Mouse (Mus musculus): ENCODE measurements around the gene Entpd6.

Entpd6 gene

DNA sequence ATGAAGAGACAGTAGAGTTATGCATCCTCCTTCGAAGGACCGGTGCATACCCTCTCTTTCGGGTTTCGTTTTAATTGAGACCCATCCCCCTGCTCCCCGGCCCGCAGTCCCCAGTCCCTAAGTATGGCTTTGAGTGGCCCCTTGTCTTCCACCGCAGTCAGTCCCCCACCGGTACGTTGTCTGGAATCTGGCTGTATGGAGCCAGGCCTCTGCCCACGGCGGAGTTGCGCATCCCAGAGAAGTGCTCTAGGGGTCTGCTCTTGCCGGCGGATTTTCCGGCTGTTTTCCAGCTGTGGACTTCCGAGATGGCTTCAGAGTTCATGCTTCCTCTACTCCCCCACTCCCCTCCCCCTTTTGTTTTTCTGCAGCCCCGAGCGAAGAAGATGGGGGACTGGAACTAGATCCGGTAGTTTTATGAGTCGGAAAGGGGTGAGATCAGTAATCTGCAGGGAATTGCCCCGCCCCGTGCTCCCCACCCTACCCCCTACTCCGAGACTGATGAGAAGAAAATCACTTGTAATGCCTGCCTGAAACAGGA, 38.5 kb downstream of the Entpd6 start:
- DNase-seq (ENCODE audit: low read depth): peak; percentile 64

GRCm38 (mm10) chr2:150788768-150789550, 40.1 kb downstream of the Entpd6 start:
- peak; percentile 16 for DNase-seq (ENCODE audit: low read depth)

- DNase-seq (ENCODE audit: low read depth): no peak
Observed at GRCm38 (mm10) chr2:150793320-150793719, 44.5 kb downstream of the Entpd6 start.

GRCm38 (mm10) chr2:150798084-150798483, 49.2 kb downstream of the Entpd6 start:
- no peak for DNase-seq (ENCODE audit: low read depth)

DNA sequence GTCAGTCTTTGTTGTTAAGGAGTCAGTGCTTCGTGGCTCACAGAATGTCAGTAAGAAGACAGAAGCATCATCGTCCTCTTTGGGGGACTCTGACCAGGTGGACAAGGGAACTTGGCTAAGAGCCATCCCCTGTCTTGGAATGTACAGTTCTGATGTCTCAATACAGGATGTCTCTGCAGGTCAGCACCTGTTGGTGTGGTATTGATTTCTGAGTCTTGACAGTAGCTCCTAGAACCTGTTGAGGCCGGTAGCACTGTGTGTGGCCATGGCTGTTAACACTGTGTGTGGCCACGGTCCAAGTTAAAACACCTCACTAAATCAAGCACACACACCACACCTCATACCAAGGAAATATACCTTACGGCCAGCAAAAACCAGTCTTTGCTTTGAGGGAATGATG, 51.8 kb downstream of the Entpd6 start:
- no peak for DNase-seq (ENCODE audit: low read depth)

GRCm38 (mm10) chr2:150803035-150803434, 54.2 kb downstream of the Entpd6 start:
- DNase-seq (ENCODE audit: low read depth): peak; percentile 57

DNA sequence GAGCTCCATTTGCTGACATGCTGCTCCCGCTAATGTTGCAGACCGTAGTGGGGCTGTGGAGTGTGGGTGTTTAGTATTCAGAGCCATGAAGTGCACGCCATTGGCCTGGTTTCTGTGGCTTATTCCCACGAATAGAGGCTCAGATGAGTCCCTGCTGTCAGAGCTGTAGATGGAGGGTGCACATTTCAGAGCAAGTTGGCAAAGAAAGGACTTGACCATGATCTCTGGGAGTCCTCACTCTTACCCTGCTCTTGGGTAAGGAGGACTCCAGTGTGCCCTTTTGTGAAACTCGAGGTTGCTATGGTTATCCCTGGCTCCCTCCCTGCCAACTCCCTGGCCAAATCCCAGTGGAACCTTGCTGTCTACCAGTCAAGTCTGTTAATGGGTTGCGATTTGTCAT, 59.5 kb downstream of the Entpd6 start:
- no peak for DNase-seq (ENCODE audit: low read depth)

- DNase-seq (ENCODE audit: low read depth): no peak
Observed at GRCm38 (mm10) chr2:150808812-150809211, 60.0 kb downstream of the Entpd6 start.

DNA sequence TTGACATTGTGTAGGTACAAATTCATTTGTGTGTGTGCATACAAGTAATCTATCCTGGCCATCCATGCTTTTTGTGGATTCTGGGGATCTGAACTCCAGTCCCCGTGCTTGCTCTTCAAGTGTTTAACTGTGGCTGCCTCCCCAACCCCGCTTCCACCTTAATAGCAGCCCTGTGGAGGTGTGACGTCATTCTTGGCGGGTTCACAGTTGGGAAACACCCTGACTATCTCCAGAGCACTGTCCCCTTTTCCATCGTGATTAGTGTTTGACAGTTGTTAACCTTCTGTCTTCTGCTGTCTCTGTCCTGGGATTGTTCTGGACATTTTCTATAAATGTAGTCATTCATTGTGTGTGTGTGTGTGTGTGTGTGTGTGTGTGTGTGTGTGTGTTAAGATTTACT, 61.8 kb downstream of the Entpd6 start:
- DNase-seq (ENCODE audit: low read depth): no peak

DNA sequence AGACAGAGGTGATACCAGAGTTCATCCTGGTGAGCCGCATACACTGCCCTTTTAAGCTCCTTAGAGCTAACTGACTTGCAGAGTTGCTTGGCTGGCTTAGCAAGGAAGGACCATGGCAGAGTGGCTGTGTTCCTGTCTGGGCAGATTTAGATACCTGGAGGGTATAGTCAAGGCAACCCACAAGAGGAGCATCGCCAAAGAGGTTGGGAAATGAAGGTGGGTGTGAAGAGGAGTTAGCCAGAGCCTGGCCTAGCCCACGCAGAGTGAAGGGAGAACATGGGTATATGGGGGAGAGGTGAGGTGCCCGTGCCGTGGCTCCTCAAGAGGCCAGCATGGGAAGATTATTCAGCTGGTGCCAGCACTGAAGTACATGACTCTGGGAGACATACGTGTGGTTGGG, 64.0 kb downstream of the Entpd6 start:
- no peak for DNase-seq (ENCODE audit: low read depth)

- no peak for DNase-seq (ENCODE audit: low read depth)
Observed at GRCm38 (mm10) chr2:150816676-150817402, 68.0 kb downstream of the Entpd6 start.

DNA sequence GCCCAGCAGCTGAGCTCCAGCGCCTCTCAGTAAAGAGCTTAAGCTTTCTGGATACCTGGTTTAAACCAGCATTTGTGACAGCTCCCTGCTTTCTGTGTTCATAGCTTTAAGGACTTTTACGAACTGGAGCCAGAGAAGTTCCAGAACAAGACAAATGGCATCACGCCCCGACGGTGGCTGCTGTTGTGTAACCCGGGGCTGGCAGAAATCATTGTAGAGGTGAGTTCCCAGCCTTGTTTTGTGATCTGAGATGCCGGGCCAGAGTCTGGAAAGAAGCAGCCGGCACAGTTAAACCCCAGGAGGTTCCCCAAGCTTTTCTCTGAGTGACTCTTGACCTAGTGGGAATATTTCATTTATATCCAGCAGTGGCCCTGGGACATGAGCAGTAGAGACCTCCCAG, 69.9 kb downstream of the Entpd6 start:
- DNase-seq (ENCODE audit: low read depth): no peak

DNA sequence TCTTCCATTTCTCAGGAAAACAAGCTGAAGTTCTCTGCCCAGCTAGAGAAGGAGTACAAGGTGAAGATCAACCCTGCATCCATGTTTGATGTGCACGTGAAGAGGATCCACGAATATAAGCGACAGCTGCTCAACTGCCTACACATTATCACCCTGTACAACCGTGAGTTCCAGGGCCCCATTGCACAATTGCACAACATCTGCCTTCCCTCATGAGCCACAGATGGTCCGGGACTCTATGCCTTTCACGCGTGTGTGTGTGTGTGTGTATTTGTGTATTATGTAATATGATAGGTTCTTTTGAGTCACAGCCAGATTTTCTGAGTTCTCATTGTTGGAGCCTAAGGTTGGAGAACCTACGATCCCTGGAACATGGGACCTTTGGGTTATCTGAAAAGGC, 71.9 kb downstream of the Entpd6 start:
- no peak for DNase-seq (ENCODE audit: low read depth)
